Mouse (Mus musculus) cerebellum, adult 2 months (tissue): Measurements from ENCODE around the gene Plppr1. TPM values are rescaled to one million over a fixed set of nuclear protein-coding genes. Genes with fewer than 3 reads are reported as not detected.
"Not testable (repeated sequence)": the region's sequence is repeated elsewhere in the genome, so short reads cannot be mapped to it uniquely, and the experiment has no call there.

ENCODE experiments used
- DNase-seq, 2 experiments: peaks; one replicate each; pipeline ENCODE4 v3.0.0; 2021
- H3K27ac ChIP-seq: fragments of 200-500 bp; 2 replicates; pipeline ENCODE4 v1.5.1; 2012; ENCODE audit warnings: low read length, control low read depth, inconsistent platforms; ENCODE audit not compliant: insufficient read depth
- H3K27me3 ChIP-seq: fragments of 200-500 bp; 2 replicates; pipeline ENCODE4 v1.6.1; 2012; ENCODE audit warnings: inconsistent platforms, mild to moderate bottlenecking, low read length, moderate library complexity; ENCODE audit not compliant: control insufficient read depth, insufficient read depth
- H3K4me1 ChIP-seq: fragments of 200-500 bp; 2 replicates; pipeline ENCODE4 v1.6.1; 2011; ENCODE audit warnings: low read length; ENCODE audit not compliant: control insufficient read depth, insufficient read depth
- H3K4me3 ChIP-seq: fragments of 200-500 bp; replicated peaks from 2 replicates; pipeline ENCODE3; 2011; ENCODE audit warnings: mild to moderate bottlenecking, low read depth, low read length, control low read depth; ENCODE audit not compliant: insufficient read depth
- CTCF ChIP-seq: fragments of 200-500 bp; IDR thresholded peaks from 2 replicates; pipeline ENCODE4 v1.5.1; 2011; ENCODE audit warnings: low read depth, mild to moderate bottlenecking, control low read depth, low read length, moderate library complexity, borderline replicate concordance; ENCODE audit not compliant: insufficient read depth
- POLR2A ChIP-seq: fragments of 200-500 bp; IDR thresholded peaks from 2 replicates; pipeline ENCODE4 v1.6.1; 2011; ENCODE audit warnings: low read length, control low read depth, borderline replicate concordance; ENCODE audit not compliant: insufficient read depth
- WGBS: fragments of 180-500 bp; shearing (Covaris S2); methylation state at CpG from one replicate; pipeline ENCODE4 v1.1.7; 2018; 5-methylcytosine and 5-hydroxymethylcytosine counted together
- polyA plus RNA-seq: library from polyadenylated mRNA; depleted of rRNA; stranded (reverse); fragments of >200 nt; gene quantifications from 2 replicates; pipeline ENCODE4 v1.2.3, GENCODE M21; 2012

The Plppr1 gene
- polyA plus RNA-seq, 1 experiment, result 2.0 TPM

DNA sequence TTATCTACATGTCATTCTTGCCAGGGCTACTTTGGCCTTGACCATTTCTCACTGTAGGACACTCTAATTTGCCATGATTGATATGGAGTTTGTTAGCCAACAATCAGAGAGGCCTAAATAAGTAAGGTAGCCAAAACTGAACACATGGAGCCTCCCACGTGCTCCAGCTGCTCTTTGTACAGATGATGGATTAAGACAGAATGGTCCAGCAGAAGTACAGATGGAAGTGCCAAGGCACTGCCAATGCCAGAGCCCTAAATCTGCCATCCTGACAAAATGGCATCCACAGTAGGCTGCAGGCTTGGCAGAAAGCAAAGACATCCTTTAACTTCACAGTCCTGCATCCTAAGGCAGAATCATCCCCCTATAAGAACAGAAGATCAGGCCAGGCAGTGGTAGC is 237.4 kb downstream of the Plppr1 start:
- no peaks in the 10 kb centered on the region for H3K4me1 ChIP-seq
- no peak overlapping the region for H3K4me3 ChIP-seq
- no peak overlapping the region for H3K27ac ChIP-seq
- 18% methylated on average over 1 of the region's 1 CpGs for WGBS
- no peak for TF ChIP-seq CTCF
- TF ChIP-seq POLR2A, result no peak
- H3K27me3 ChIP-seq, result no peaks in the 10 kb centered on the region
- DNase-seq, result no peak

DNA sequence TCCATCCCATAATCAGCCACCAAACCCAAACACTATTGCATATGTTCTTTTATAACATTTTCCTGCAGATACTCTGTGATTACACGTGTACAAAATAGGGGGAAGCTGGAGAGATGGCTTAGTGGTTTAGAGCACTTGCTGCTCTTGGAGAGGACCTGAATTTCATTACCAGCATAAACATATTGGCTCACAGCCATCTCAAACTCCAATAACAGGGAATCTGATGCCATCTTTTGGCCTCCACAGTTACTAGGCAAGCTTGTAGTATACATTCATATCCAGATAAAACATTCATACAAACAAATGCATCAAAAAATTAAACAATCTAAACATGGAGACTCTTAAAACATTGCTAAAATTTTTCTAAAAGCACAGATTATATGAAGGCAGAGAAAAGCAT is 240.5 kb downstream of the Plppr1 start:
- no peak for DNase-seq
- TF ChIP-seq POLR2A (no peak), CTCF (no peak)
- Histone ChIP-seq H3K27ac (no peak overlapping the region), H3K27me3 (no peaks in the 10 kb centered on the region), H3K4me3 (no peak overlapping the region), H3K4me1 (no peaks in the 10 kb centered on the region)
- WGBS, result 18% methylated on average over 1 of the region's 1 CpGs

DNA sequence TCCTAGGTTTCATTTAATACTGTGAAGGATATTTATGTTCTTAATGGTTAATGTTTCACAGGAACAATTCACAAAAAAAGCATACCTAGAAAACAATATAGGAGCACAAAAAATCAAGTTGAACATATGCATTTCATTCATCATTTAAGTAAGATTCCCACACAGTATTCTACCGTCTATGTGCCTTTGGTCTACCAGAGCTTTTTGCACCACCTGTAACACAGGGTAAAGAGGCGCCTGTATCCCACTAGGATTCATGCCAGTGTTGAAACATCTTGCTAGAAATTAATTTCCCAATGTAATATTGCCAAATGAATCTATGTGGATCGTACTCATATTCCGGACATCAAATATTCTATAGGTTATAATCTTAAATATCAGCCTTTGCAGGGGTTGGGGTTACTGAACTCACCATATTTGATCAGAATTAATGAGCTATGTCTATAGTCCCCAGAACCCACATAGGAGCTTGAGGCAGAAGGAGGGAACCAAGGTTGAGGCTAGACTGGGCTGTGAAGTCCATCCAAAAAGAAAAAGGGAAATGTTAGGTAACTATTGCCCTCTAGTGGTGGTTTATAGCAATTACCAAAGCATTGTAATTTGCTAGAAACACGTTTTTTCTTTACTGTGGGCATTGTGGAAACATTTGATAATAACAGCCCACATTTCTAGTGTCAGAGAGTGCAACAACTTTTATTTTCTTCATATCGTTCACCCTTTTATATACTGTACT is 263.0 kb downstream of the Plppr1 start:
- H3K27me3 ChIP-seq, result no peaks in the 10 kb centered on the region
- no peaks in the 10 kb centered on the region for H3K4me1 ChIP-seq
- no peak for TF ChIP-seq POLR2A
- peak; percentile 65 for TF ChIP-seq CTCF
- no peak overlapping the region for H3K27ac ChIP-seq
- 59% methylated on average over 6 of the region's 6 CpGs for WGBS
- peak in 1 of 2 experiments; percentile 20 for DNase-seq
- H3K4me3 ChIP-seq, result no peak overlapping the region

DNA sequence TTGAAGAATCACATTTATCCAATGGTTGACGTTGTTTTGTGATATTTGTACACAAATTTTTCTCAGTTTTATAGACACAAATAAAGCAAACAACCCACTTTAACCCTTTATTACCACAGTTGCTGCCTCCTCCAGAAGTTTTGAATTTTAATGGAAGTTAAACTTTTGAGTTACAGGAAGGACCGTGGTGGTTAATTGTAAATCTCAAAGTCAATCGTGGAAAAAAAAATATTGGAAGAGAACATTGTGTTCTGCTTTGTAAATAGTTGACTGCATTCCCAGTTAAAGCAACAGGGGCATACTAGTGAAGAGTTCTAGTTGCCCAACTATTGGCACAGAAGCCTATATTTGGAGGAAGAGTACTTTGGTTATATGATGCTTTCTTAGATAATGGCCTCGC is 278.9 kb downstream of the Plppr1 start:
- not testable (repeated sequence) for H3K4me3 ChIP-seq, DNase-seq, H3K27me3 ChIP-seq, H3K27ac ChIP-seq, H3K4me1 ChIP-seq
- WGBS, result 90% methylated on average over 3 of the region's 4 CpGs

DNA sequence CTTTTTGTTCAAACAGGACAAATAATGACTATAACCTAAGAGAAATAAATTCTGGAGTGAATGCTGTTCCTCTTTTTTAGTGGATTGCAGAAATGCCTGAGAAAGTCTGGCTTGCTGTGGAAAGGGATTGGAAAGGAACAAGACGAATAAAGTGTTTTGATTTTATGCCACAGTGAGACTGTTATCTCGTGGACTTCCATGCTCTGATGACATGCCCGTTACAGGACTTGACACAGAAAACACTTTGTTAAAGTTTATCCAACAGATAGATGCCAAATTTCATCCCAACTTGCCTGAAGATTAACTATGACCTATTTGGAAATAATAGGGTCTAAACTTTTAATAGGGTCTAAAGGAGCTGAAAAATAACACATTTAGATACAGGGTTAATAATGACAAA is 281.0 kb downstream of the Plppr1 start:
- DNase-seq, H3K4me1 ChIP-seq, H3K4me3 ChIP-seq, H3K27me3 ChIP-seq, H3K27ac ChIP-seq: not testable (repeated sequence)
- WGBS, result 76% methylated on average over 3 of the region's 3 CpGs

DNA sequence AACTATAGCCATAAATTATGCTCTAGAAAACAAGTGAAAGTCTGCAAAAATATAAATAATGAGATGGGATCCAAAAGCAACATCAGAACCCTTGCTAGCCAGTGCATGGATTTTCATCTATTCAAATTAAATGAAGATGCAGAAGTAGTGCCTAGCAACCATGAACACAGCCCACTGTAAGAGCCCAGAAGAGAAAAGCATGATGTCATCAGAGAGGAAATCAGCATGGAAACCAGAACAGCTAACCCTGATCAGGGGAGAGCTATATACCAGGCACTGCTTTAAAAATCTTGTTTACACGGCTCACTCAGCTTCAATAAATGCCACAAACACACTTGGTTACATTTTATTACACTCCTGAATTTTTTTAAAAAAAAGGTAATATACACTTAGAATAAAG is 288.9 kb downstream of the Plppr1 start:
- not testable (repeated sequence) for DNase-seq, H3K27ac ChIP-seq, H3K27me3 ChIP-seq, H3K4me1 ChIP-seq, H3K4me3 ChIP-seq
- 20% methylated on average over 1 of the region's 1 CpGs for WGBS

DNA sequence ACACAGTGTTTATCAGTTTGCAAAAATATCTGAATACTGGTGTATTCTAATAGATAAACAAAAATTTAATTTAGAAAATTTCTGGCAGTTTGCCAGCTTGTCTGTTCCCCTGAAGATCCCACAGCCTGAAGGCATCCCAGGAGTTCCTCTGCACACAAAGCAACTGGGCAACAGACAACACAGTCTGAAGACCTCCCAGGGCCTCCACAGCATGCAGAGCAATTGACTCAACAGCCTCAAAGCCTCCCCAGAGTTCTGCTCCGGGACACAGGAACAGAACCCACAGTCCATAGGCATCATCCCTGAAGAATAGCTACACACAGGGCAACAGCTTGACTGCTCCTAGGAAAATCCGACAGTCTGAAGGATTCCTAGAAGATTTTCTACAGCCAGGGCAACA is 289.6 kb downstream of the Plppr1 start:
- Histone ChIP-seq H3K27me3 (no peaks in the 10 kb centered on the region), H3K4me1 (no peaks in the 10 kb centered on the region), H3K4me3 (no peak overlapping the region), H3K27ac (no peak overlapping the region)
- 5% methylated on average over 2 of the region's 2 CpGs for WGBS
- TF ChIP-seq POLR2A (no peak), CTCF (no peak)
- DNase-seq, result no peak

DNA sequence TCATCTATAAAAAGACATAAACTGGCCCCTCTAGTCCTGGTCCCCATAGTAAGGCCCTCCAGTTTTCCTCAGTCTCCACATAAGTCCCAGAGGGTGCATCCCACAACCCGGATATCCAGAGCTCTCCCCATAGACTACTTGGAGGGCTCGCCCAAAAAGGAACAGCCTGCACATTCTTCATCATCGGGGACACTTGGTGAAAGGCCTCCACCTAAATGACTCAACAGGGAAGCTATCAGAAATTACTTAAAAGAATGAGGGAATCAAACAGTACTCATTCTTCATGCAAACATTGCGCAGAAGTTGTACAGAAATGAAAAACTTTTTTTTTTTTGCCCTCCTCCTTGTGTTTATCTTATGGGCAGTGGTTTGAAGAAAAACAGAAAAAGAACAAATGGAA is 291.4 kb downstream of the Plppr1 start:
- no peak overlapping the region for H3K27ac ChIP-seq
- H3K4me3 ChIP-seq, result no peak overlapping the region
- no peaks in the 10 kb centered on the region for H3K4me1 ChIP-seq
- 97% methylated on average over 4 of the region's 4 CpGs for WGBS
- H3K27me3 ChIP-seq, result no peaks in the 10 kb centered on the region
- TF ChIP-seq POLR2A, result no peak
- no peak for TF ChIP-seq CTCF
- no peak for DNase-seq

DNA sequence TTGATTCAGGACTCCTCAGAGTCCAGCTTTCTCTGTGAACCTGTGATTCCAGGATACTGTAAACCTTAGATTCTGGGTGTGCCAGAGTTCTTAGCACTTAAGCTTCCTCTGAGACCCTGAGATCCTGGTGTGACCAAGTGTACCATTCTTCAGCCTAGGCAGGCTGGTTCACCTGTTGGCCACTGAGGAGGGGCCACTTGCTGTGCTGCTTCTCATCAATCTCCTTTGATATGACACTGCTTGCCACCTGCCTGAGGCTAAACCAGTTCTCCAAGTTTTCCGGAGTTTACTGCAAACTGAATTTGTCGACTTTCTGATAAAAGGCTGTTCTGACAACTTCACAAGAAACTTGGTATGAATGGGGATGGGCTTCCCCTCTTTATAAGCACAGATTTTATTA is 298.0 kb downstream of the Plppr1 start:
- Histone ChIP-seq H3K4me1 (no peaks in the 10 kb centered on the region), H3K4me3 (no peak overlapping the region), H3K27me3 (no peaks in the 10 kb centered on the region), H3K27ac (no peak overlapping the region)
- 82% methylated on average over 2 of the region's 2 CpGs for WGBS
- TF ChIP-seq CTCF (no peak), POLR2A (no peak)
- DNase-seq, result no peak

DNA sequence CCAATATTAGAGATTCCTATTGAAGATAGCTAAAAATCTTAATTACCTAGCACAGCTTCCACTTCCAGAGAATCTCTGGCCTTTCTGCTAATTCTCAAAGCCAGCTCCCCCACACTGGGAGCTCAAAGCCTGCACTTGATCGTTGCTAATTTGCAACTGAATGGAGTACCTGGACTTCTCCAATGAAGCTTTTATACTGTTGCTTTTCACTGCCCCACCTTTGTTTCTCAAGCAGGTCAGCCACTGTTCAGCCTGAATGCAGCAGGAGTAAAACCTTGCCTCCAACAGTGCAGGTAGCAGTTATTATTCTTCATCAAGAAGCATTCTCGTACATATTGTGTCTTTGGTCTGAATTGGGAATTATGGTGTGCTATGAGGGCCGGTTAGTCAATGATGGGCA is 309.0 kb downstream of the Plppr1 start:
- not testable (repeated sequence) for H3K27ac ChIP-seq, H3K4me3 ChIP-seq, H3K4me1 ChIP-seq, DNase-seq, H3K27me3 ChIP-seq
- 82% methylated on average over 3 of the region's 3 CpGs for WGBS

DNA sequence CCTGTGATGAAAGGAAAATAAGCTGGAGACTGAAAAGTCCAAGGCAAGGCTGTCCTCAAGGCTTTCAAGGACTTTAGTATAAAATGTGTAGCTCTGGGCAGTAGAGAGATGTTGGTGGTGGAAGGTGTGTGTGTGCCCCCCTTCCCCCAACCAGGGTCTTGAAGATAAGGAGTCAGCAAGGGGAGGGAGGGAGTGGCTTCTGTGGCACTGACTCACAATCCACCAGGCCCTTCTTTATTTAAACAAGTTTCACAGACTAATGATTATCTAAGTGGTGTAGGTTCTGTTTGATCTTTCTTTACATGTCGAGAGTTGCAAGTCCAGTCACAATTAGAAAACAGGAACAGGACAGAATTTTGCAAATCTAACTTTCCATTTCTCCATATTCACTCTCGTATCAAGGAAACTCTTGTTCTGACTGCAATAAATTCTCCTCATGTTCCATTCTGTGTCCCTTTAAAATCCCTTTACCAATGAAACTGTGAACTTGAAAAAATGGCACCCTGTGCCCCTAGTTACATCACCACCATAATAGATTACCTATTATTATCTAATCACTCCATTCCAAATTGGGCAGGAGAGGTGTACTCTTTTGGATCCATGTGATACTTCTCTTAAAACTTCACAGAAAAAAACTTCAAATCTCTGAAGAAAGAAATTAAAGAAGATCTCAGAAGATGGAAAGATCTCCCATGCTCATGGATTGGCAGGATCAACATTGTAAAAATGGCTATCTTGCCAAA is 324.7 kb downstream of the Plppr1 start:
- H3K4me1 ChIP-seq, DNase-seq, H3K27me3 ChIP-seq, H3K4me3 ChIP-seq, H3K27ac ChIP-seq: not testable (repeated sequence)
- 84% methylated on average over 2 of the region's 2 CpGs for WGBS
